Mouse (Mus musculus) right cerebral cortex, postnatal 36 days (tissue): Measurements from ENCODE around the gene Fadd.
A peak's percentile ranks its signal among the peaks of the same experiment; 100 is the strongest.

Source experiments
- DNase-seq, 2 experiments: peaks; one replicate each; pipeline ENCODE4 v3.0.0; 2022; ENCODE audit warnings: low spot score in 2 of 2, mixed read lengths in 1 of 2

Gene Fadd

GRCm38 (mm10) chr7:144582284-144582980 lies at the start of gene Fadd:
Fadd (minus strand) TSS chr7:144582463.
- DNase-seq, result peak; percentile 89 to 91

GRCm38 (mm10) chr7:144630622-144631021 lies 48.4 kb upstream of the Fadd start:
- DNase-seq, result no peak

- DNase-seq, result no peak
Observed at GRCm38 (mm10) chr7:144628334-144628915, 46.2 kb upstream of the Fadd start.

GRCm38 (mm10) chr7:144627606-144628333 lies 45.5 kb upstream of the Fadd start:
- no peak for DNase-seq

- no peak for DNase-seq
Observed at GRCm38 (mm10) chr7:144626042-144626441, 43.8 kb upstream of the Fadd start.

GRCm38 (mm10) chr7:144620721-144621681 lies 38.7 kb upstream of the Fadd start:
- DNase-seq, result peak in 1 of 2 experiments; percentile 7

GRCm38 (mm10) chr7:144620315-144620714 lies 38.1 kb upstream of the Fadd start:
- no peak for DNase-seq

GRCm38 (mm10) chr7:144615343-144615742 lies 33.1 kb upstream of the Fadd start:
- DNase-seq, result no peak

GRCm38 (mm10) chr7:144612829-144613228 lies 30.6 kb upstream of the Fadd start:
- no peak for DNase-seq

GRCm38 (mm10) chr7:144612351-144612750 lies 30.1 kb upstream of the Fadd start:
- DNase-seq, result no peak

- DNase-seq, result no peak
Observed at GRCm38 (mm10) chr7:144611595-144611994, 29.3 kb upstream of the Fadd start.

- no peak for DNase-seq
Observed at GRCm38 (mm10) chr7:144609568-144609967, 27.3 kb upstream of the Fadd start.

GRCm38 (mm10) chr7:144607862-144608261 lies 25.6 kb upstream of the Fadd start:
- no peak for DNase-seq

GRCm38 (mm10) chr7:144604735-144605134 lies 22.5 kb upstream of the Fadd start:
- no peak for DNase-seq

GRCm38 (mm10) chr7:144604291-144604690 lies 22.0 kb upstream of the Fadd start:
- DNase-seq, result no peak

- DNase-seq, result no peak
Observed at GRCm38 (mm10) chr7:144600333-144600900, 18.2 kb upstream of the Fadd start.

GRCm38 (mm10) chr7:144589508-144589907 lies 7.2 kb upstream of the Fadd start:
- no peak for DNase-seq

GRCm38 (mm10) chr7:144587291-144587690 lies 5.0 kb upstream of the Fadd start:
- DNase-seq, result peak in 1 of 2 experiments; percentile 30

GRCm38 (mm10) chr7:144585648-144586047 lies 3.4 kb upstream of the Fadd start:
- DNase-seq, result peak; percentile 30 to 38

- DNase-seq, result no peak
Observed at GRCm38 (mm10) chr7:144583619-144584018, 1.4 kb upstream of the Fadd start.

- peak; percentile 34 to 45 for DNase-seq
Observed at GRCm38 (mm10) chr7:144581559-144582283, 542 bp downstream of the Fadd start.
